Mouse (Mus musculus): ENCODE results near the gene Inca1. TPM values are rescaled to one million over a fixed set of nuclear protein-coding genes. Genes with fewer than 3 reads are reported as not detected.

Gene Inca1
- polyA plus RNA-seq, 1 experiment from 2014 or later, result 2.3 TPM

DNA sequence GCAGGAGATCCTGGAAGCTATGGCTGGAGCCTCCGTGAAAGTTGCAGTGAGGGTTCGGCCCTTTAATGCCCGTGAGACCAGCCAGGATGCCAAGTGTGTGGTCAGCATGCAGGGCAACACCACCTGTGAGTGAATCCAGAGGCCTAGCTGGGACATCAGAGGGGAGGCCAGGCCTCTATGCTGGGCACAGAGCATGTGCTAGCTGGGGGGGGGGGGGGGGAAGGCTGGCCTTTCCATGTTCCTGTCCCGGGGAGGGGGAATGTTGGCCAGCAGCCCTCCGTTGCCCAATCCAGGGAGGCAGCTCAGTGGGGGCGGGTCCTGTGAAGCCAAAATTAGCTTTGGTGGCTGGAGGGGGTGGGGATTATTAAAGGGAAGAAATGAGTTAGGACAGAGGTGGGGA is 2.8 kb upstream of the Inca1 start:
- no peaks in the 10 kb centered on the region for H3K9me3 ChIP-seq (replicated peaks; ENCODE audit: low read length)
- peaks cover 14% of the 10 kb centered on the region for H3K4me1 ChIP-seq (replicated peaks; ENCODE audit: insufficient read depth, low read length)
- TF ChIP-seq CTCF (IDR thresholded peaks at IDR 0.05; ENCODE audit: low read depth), result no peak
- 0 out of 2 replicates have a peak overlapping the region, but pooled peaks have one; percentile 94 for H3K4me2 ChIP-seq (ENCODE audit: low read length)
- WGBS, result 84% methylated on average over 6 of the region's 6 CpGs
- no peak overlapping the region for H3K27ac ChIP-seq
- ATAC-seq (replicated peaks; ENCODE audit: low FRiP score, low read depth), result no peak
- H3K27me3 ChIP-seq (ENCODE audit: insufficient read depth, low read length), result no peaks in the 10 kb centered on the region
- peaks cover 35% of the 10 kb centered on the region for H3K36me3 ChIP-seq (ENCODE audit: insufficient read depth, low read length)
- DNase-seq (ENCODE audit: low spot score), result no peak
- H3K4me3 ChIP-seq (replicated peaks; ENCODE audit: low read depth, low read length), result no peak overlapping the region
- H3K9ac ChIP-seq (ENCODE audit: low read depth, low read length), result peak overlapping the region; percentile 94; the same call in 1 of the 2 replicates

DNA sequence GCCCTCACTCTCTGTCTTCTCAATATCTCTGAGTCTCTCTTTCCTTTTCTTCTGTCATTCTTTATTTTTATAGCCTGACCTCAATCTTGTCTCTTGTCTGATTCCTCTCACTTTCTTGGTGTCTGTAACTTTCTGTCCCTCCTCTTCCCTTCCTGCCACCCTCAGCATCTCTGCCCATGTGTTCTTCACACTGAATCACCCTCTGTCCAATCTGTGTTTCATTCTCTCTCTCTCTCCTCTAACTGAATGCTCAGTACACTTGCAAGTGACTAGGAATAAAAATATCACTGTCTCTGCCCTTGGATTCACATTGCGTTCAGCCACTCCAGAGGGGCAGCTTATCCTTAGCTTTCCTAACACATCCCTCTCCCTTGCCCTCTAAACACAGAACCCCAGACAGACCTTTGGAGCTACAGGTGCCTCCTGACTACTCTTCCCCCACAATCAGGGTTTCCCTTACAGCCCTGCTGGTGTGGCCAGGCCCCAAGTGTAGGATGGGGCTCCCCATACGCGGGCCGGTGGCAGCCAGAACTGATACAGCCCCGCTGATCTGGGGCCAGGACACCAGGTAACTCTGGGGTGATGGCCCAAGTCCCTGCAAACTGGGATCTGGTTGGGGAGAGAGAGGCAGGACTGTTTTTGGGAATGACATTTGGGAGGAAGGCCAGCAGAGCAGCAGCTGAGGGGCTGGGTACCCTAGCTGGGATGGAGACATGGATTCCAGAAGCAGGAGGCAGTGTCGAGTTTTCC is 2.2 kb upstream of the Inca1 start:
- Histone ChIP-seq H3K9ac (ENCODE audit: low read depth, low read length) (peak overlapping the region; percentile 94; the same call in 1 of the 2 replicates), H3K36me3 (ENCODE audit: insufficient read depth, low read length) (peaks cover 29% of the 10 kb centered on the region), H3K9me3 (replicated peaks; ENCODE audit: low read length) (no peaks in the 10 kb centered on the region), H3K4me1 (replicated peaks; ENCODE audit: insufficient read depth, low read length) (peaks cover 14% of the 10 kb centered on the region), H3K27ac (no peak overlapping the region), H3K4me2 (ENCODE audit: low read length) (peak overlapping the region; percentile 94), H3K27me3 (ENCODE audit: insufficient read depth, low read length) (no peaks in the 10 kb centered on the region), H3K4me3 (replicated peaks; ENCODE audit: low read depth, low read length) (0 out of 2 replicates have a peak overlapping the region, but pooled peaks have one; percentile 89)
- no peak for ATAC-seq (replicated peaks; ENCODE audit: low FRiP score, low read depth)
- WGBS, result 88% methylated on average over 6 of the region's 6 CpGs
- TF ChIP-seq CTCF (IDR thresholded peaks at IDR 0.05; ENCODE audit: low read depth), result no peak
- DNase-seq (ENCODE audit: low spot score), result no peak

DNA sequence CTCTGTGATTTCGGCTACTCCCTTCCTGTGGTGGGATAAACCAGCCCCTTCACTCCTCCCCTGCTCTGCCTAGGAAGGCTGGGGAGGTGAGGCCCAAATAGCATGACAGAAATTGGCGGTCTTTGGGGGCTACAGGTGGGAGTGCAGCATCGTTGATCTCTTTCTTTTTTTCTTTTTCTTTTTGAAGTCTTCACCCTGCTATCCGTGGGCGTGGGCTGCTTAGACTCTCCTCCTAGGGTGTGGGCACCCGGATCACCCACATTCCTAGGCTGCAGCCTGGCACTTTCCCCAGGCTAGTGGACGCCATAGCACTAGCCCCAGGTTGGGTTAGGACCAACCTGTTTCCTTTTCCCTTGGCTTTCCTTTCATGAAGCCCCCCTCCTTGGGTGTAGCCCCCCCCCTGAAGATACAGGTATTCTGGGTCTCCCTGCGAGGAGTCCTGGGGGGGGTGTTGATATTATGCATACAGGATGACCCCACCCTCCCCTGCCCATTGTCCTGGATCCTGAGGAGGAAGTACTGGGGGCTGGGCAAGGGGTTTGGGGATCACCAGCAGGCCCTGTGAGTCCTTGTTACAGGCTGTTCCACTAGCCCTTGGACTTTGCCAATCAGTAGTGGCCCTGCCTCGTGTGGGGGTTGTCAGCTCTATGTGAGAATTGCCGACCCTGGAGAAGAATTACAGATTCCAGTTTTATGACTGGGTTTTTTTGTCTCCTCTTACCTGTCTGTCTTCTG is 1.4 kb upstream of the Inca1 start:
- Histone ChIP-seq H3K27me3 (ENCODE audit: insufficient read depth, low read length) (no peaks in the 10 kb centered on the region), H3K4me3 (replicated peaks; ENCODE audit: low read depth, low read length) (peak overlapping the region; percentile 89), H3K4me1 (replicated peaks; ENCODE audit: insufficient read depth, low read length) (peaks cover 14% of the 10 kb centered on the region), H3K36me3 (ENCODE audit: insufficient read depth, low read length) (peaks cover 22% of the 10 kb centered on the region), H3K9me3 (replicated peaks; ENCODE audit: low read length) (no peaks in the 10 kb centered on the region), H3K4me2 (ENCODE audit: low read length) (peak overlapping the region; percentile 94), H3K9ac (ENCODE audit: low read depth, low read length) (peak overlapping the region; percentile 94), H3K27ac (no peak overlapping the region)
- 7% methylated on average over 10 of the region's 10 CpGs for WGBS
- no peak for ATAC-seq (replicated peaks; ENCODE audit: low FRiP score, low read depth)
- DNase-seq (ENCODE audit: low spot score), result peak; percentile 19
- no peak for TF ChIP-seq CTCF (IDR thresholded peaks at IDR 0.05; ENCODE audit: low read depth)

DNA sequence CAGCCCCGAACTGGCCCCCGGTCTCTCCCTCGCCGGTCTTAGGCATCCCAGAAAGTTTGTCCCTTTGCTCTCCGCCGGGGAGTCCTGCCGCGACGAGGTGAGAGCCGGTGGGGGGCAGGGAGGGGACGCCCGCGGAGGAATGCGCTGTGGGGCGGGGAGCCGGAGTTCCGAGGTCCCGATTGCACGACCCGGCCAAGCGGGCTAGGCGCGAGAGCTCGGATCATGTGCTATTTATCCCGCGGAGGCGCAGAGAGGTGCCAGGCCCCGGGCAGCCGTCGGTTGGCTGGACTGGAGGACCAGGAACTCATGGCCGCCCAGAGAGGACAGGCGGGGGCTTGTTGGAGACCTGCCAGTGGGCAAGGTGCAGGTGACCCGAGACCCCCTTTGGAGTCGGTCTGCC is 658 bp upstream of the Inca1 start:
- H3K36me3 ChIP-seq (ENCODE audit: insufficient read depth, low read length), result peaks cover 14% of the 10 kb centered on the region
- peak; percentile 55 for ATAC-seq (replicated peaks; ENCODE audit: low FRiP score, low read depth)
- no peak for TF ChIP-seq CTCF (IDR thresholded peaks at IDR 0.05; ENCODE audit: low read depth)
- H3K27me3 ChIP-seq (ENCODE audit: insufficient read depth, low read length), result no peaks in the 10 kb centered on the region
- peak overlapping the region; percentile 94 for H3K4me2 ChIP-seq (ENCODE audit: low read length)
- DNase-seq (ENCODE audit: low spot score), result peak; percentile 71
- 1% methylated on average over 34 of the region's 34 CpGs for WGBS
- H3K4me1 ChIP-seq (replicated peaks; ENCODE audit: insufficient read depth, low read length), result peaks cover 14% of the 10 kb centered on the region
- H3K9me3 ChIP-seq (replicated peaks; ENCODE audit: low read length), result no peaks in the 10 kb centered on the region
- peak overlapping the region; percentile 94 for H3K9ac ChIP-seq (ENCODE audit: low read depth, low read length)
- H3K27ac ChIP-seq, result peak overlapping the region; percentile 97
- H3K4me3 ChIP-seq (replicated peaks; ENCODE audit: low read depth, low read length), result peak overlapping the region; percentile 89

DNA sequence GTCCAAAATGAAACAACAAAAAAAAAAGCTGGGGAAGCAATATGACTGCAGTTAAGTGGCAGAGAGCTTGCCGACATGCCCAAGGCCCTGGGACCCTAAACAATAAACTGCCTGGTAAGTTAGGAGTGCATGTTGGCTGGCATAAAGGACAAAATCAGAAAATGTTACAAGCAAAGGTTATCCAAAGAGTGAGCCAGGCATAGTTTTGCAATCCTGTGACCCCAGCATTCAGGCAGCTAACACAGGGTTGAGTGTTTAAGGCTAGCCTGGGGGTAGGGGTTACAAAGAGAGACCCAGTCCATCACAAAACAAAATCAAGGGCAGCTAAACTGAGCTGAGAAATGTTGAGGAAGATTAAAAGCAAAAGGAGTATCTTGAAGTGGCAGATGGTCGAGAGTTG is 904 bp downstream of the Inca1 start:
- H3K4me1 ChIP-seq (replicated peaks; ENCODE audit: insufficient read depth, low read length), result peaks cover 14% of the 10 kb centered on the region
- ATAC-seq (replicated peaks; ENCODE audit: low FRiP score, low read depth), result no peak
- H3K4me2 ChIP-seq (ENCODE audit: low read length), result no peak overlapping the region
- no peak overlapping the region for H3K9ac ChIP-seq (ENCODE audit: low read depth, low read length)
- H3K27me3 ChIP-seq (ENCODE audit: insufficient read depth, low read length), result no peaks in the 10 kb centered on the region
- DNase-seq (ENCODE audit: low spot score), result no peak
- no peak for TF ChIP-seq CTCF (IDR thresholded peaks at IDR 0.05; ENCODE audit: low read depth)
- WGBS, result 77% methylated on average over 2 of the region's 2 CpGs
- H3K4me3 ChIP-seq (replicated peaks; ENCODE audit: low read depth, low read length), result no peak overlapping the region
- H3K27ac ChIP-seq, result no peak overlapping the region
- no peaks in the 10 kb centered on the region for H3K9me3 ChIP-seq (replicated peaks; ENCODE audit: low read length)
- no peaks in the 10 kb centered on the region for H3K36me3 ChIP-seq (ENCODE audit: insufficient read depth, low read length)

DNA sequence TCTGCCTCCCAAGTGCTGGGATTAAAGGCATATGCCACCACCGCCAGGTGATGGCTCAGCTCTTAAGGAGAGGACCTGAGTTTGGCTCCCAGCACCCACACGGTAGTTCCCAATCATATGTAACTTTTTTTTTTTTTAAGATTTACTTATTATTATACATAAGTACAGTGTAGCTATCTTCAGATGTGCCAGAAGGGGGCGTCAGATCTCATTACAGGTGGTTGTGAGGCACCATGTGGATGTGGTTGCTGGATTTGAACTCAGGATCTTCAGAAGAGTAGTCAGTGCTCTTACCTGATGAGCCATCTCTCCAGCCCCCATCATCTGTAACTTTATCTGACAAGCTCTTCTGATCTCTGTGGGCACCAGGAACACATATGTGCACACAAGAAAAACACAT is 2.6 kb downstream of the Inca1 start:
- Histone ChIP-seq H3K36me3 (ENCODE audit: insufficient read depth, low read length) (no peaks in the 10 kb centered on the region), H3K27me3 (ENCODE audit: insufficient read depth, low read length) (no peaks in the 10 kb centered on the region), H3K4me1 (replicated peaks; ENCODE audit: insufficient read depth, low read length) (peaks cover 14% of the 10 kb centered on the region), H3K9ac (ENCODE audit: low read depth, low read length) (no peak overlapping the region), H3K4me2 (ENCODE audit: low read length) (no peak overlapping the region), H3K9me3 (replicated peaks; ENCODE audit: low read length) (no peaks in the 10 kb centered on the region), H3K4me3 (replicated peaks; ENCODE audit: low read depth, low read length) (no peak overlapping the region), H3K27ac (no peak overlapping the region)
- TF ChIP-seq CTCF (IDR thresholded peaks at IDR 0.05; ENCODE audit: low read depth), result peak; percentile 25; the same call in 1 of the 2 replicates
- 77% methylated on average over 3 of the region's 3 CpGs for WGBS
- no peak for ATAC-seq (replicated peaks; ENCODE audit: low FRiP score, low read depth)
- DNase-seq (ENCODE audit: low spot score), result no peak

Measured in kidney, postnatal 0 days (tissue).